Mouse (Mus musculus) right cerebral cortex, postnatal 25 days (tissue): ENCODE data around the gene Myl4.

ENCODE experiments used
- DNase-seq: peaks from one replicate; pipeline ENCODE4 v3.0.0; 2022

The Myl4 gene

DNA sequence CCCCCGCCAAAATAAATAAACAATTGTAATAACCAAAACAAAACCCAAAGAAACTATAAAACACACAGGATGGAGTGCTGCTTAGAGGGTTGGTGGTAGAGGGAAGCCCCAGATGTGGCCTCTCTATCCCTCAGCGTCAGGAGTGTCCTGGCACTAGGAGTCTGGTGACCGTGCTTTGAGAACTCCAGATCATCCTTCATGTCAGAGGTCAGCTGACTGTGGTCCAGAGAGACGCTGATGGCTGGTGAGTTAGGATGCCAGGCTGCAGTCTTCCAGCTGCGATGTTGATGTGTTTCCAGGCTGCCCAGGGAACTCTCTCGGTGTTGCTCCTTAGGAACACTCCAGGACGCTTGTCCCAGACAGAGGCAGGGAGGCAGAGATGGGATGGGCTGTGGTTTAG is 21.6 kb downstream of the Myl4 start:
- no peak for DNase-seq

DNA sequence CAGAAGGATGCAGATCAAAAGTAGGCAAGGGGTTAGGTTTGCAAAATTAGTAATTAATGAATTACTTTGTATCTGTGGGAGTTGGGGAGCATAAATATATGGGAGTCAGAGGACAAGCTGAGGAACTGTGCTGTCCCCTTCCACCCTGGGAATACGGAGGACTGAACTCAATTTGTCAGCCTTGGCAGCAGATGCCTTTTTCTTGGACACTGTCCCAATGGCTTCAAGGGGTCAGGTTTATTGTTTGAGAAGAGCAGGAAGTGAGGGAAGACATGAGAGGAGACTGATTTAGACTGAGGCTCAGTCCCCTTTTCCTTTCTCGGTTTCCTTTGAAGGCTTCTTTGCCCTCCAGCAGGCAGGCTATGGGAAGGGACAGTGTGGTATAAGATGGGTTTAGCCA is 22.1 kb downstream of the Myl4 start:
- no peak for DNase-seq

- DNase-seq = no peak
These were observed 26.5 kb downstream of the Myl4 start for GRCm38 (mm10) chr11:104576772-104577612.

GRCm38 (mm10) chr11:104578074-104578473 is 27.6 kb downstream of the Myl4 start:
- no peak for DNase-seq

- no peak for DNase-seq
These were observed 28.6 kb downstream of the Myl4 start for GRCm38 (mm10) chr11:104579084-104579483.

- DNase-seq = no peak
These were observed 29.1 kb downstream of the Myl4 start for GRCm38 (mm10) chr11:104579575-104579974.

DNA sequence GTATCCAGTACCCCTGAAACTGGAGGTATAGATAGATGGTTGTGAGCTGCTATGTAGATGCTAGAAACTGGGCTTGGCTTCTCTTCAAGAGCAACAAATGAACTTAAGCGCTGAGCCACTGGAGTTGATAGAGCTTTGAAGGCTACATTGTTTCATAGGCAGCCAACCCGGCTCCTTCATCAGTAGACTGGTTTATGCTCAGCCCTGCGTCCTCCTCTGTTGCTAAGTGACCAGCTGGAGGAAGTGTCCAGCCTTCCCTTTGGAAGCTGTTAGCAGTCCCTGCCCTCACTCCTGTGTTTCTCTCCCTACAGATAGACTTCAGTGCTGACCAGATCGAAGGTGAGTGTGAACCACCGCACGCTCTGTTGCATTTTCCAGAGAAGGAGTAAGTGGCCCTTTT is 29.6 kb downstream of the Myl4 start:
- no peak for DNase-seq

- DNase-seq = no peak
These were observed 30.1 kb downstream of the Myl4 start for GRCm38 (mm10) chr11:104580606-104581005.

- DNase-seq = no peak
These were observed 31.2 kb downstream of the Myl4 start for GRCm38 (mm10) chr11:104581446-104582307.

DNA sequence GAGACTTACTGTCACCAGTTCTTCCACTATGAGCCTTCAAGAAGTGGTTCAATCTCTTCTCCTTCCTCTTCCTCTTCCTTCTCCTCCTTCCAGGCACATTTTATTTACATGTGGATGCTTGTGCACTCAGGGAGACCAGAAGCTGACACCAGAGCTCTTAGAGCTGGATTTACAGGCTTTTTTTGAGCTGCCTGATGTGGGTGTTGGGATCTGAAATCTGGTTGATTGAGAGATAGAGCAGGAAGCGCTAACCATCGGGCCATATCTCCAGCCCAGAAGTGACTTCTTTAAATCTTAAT is 31.8 kb downstream of the Myl4 start:
- DNase-seq = no peak

DNA sequence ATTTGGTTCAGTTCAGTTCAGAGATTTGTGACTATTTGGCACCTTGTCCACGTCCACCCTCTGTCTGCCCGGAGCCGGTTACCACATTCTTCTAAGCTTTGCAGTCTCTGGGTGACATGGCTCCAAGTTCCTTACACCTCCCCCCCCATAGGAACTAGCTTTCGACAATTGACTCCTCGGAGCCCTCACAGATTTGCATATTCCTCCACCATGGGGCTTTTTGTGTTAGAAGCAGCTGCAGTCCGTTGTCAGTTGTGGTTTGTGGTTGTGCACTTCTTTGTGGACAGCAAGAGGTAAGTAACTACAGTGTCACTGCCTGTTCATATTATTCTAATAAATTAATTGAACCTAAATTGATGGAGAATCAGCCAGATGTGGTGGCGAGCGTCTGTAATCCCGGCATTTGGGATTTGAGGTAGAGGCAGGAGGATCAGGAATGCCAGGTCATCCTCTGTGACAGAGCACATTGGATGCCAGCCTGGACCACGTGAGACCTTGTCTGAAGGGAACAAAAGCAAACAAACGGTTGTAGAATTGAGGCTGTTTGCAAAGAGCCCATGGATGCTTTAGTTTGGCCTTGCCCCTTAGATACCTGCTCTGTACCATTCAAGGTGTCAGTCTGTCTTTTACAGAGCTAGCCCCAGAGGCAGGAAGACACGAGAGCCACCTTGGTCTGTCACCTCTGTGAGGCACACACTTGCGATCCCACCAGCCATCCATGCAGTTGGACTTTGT is 32.3 kb downstream of the Myl4 start:
- DNase-seq = no peak

DNA sequence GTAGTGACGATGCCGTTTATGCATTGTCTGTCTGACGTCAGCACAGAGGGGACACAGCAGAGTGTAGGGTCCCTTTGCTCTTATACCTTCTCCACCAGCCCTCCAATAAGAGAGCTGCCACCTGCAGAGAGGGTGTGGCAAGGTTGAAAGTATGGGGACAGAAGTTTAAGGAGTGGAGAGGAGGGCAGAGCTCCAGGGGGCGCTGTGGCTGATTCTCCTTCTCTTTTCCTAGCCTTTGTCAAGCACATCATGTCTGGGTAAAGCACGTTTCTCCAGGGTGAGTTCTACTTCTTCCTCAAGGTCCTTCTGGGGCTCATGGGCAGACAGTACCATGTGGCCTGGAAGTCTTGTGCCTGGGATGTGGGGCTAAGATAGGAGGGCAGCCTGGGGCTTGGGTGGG is 35.0 kb downstream of the Myl4 start:
- no peak for DNase-seq

DNA sequence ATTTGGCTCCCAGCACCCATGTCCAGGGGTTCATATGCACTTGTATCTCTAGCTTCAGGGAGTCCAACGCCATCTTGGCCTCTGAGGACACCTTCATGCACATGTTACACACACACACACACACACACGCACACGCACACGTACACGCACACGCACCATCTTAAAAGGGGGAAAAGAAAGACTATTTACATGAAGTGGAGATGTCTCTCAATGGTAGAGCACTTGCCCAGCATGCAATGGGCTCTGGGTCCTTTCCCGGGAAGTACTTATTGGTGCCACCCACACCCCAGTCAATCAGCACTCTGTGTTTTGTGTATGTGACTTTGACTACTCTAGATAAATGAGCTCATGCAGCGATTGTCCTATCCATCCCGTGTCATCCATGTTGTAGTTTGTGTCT is 37.4 kb downstream of the Myl4 start:
- DNase-seq = no peak

DNA sequence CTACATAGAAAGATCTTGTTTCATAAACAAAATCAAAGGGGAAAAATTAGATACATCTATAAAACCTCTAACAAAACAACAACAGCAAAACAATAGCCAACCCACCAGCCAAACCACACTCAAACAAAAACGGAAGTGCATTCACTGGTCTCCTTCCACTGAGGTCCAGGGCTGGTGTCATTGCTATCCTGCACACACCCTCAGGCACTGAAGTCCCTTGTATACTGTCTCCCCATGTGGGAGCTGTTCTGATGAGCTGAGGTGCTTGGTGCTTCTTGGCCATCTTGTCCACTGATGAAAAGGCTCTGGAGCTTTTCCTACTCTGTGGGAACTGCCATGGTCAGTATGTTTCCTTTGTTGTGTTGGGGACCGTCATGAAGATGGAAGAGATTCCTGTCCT is 38.0 kb downstream of the Myl4 start:
- no peak for DNase-seq

DNA sequence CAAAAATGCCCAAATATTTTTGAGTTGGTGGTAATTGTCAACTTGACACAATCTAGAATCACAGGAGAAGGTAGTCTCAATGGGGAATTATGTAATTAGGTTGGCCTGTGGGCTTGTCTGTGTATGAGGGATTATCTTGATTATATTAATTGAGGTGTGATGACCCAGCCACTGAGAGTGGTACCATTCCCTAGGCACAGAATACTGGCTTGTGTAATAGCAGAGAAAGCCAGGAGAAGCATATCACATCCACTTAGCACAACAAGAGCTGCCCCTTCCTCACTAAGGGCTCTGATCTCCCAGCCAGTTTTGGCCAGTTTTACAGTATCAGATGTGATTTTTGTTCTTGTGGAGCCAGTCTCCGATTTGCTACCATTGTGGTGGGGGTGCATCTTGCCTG is 39.1 kb downstream of the Myl4 start:
- DNase-seq = no peak

DNA sequence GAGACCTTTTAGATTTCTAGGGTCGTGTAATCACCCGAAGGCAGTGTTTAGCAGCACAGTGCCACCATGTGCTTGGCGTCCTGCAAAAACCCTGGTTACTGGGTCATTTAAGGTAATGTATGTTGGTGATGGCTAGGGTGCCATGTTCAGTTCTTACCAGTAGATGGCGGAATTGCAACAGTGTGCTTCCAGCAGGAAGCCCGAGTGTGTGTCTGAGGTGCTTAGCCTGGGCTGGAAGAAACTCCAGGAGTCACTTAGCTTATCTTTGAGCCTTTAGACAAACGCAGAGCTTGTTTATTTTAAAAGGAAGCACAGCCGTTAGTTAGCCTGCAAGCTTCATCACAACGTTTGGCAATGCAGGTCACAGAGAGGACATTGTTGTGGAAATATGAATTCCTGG is 39.7 kb downstream of the Myl4 start:
- DNase-seq = peak; percentile 67

DNA sequence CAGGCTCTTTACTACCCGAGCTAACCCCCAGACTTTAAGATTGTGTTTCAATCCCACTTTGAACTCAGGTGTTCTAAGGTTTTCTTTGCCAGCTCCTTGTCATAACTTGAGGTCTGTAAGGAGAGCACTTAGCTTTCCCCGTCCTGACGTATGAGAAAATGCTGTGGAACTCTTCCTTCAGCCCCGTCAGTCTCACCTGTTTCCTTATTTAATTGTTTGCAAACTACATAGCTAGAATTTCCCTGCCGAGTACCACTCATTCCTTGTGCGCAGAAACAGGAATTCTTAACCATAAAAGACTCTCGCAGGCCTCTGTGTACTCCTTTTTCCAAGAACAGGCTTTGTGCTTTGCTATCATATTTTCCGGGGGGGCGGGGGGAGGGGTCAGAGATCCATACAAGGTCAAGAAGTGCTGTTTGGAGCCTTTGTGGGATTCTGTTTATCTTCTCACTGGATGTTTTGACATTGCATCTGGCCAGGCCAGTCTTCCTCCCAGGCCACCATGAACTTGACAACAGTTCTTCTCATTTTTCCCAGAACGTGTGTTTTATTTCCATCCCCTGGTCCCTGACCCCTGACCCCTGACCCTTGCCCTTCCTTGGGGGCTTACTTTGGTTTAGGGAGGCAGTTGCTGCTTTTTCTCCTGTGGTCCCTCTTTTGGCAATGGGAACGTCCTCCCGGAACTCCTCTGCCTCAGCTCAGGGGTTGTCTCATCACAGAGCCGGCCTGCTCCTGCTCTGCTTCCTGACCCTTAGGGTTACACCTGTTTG is 41.8 kb downstream of the Myl4 start:
- no peak for DNase-seq

GRCm38 (mm10) chr11:104596365-104596764 is 45.9 kb downstream of the Myl4 start:
- DNase-seq = no peak

- no peak for DNase-seq
These were observed 48.9 kb downstream of the Myl4 start for GRCm38 (mm10) chr11:104599265-104599945.

GRCm38 (mm10) chr11:104600675-104601074 is 50.2 kb downstream of the Myl4 start:
- DNase-seq = no peak

DNA sequence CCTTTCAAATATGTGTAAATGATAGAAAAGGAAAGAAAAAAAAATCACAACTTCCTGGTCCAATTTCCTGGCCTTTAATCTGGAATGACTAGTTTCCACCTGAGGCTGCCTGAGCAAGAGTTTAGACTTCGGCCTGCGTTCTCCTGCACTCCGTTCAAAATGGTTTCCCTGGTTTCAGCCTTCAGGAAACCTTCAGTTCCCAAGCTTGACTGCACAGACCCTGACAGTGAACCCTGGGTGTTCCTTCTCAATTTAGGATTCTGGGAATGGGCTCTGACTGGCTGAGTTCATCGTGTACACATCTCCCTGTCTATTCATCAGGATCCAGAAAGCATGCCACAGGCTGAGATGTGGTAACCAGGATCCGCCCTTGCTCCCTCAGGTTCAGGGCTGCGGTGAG is 53.7 kb downstream of the Myl4 start:
- no peak for DNase-seq
